Mouse (Mus musculus) midbrain, embryonic 13.5 days (tissue): ENCODE results near the gene Nsun2. TPM values are rescaled to one million over a fixed set of nuclear protein-coding genes. Genes with fewer than 3 reads are reported as not detected.

Experiments
- polyA plus RNA-seq: library from polyadenylated mRNA; unstranded; fragments of >200 nt; fragmentation: Nextera tagmentation; extraction: Ambion mirVana; gene quantifications from 2 replicates; pipeline ENCODE4 v1.2.1, GENCODE M21; 2015

The Nsun2 gene
- polyA plus RNA-seq, 1 experiment from 2014 or later: 74.1 TPM

Other genes starting within 250 kb of the Nsun2 start
- gene Tent4a, start 871 bp downstream of the Nsun2 start, polyA plus RNA-seq: 5.8 and 7.1 TPM in 2 replicates
- gene Srd5a1, start 77.7 kb downstream of the Nsun2 start, polyA plus RNA-seq: 23.3 and 27.0 TPM in 2 replicates
- 16.2 and 17.0 TPM in 2 replicates for gene Ube2ql1, start 206.1 kb downstream of the Nsun2 start, polyA plus RNA-seq